Mouse (Mus musculus): Measurements from ENCODE around the gene Nup210. TPM values are rescaled to one million over a fixed set of nuclear protein-coding genes. Genes with fewer than 3 reads are reported as not detected.

The Nup210 gene
- polyA plus RNA-seq, 1 experiment from 2014 or later: 17.3 TPM

DNA sequence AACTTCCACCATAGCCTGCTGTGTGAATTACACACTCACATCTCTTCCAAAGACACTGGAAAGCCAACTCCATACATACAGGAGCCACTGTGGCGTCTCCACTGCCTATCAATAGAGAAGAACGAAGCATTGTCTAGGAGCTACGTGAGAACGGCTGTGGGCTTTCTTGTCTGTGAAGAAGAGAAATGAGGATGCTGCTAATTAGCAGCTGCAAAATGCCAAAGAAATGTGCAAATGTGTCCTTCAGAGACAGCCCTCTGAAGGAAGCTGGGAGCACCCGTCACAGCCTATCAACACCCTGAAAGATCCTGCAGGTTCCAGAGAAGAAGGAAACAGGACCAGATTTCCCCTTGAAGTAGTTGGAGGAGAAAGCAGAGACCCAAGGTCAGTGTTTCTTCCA lies 69.2 kb downstream of the Nup210 start:
- Histone ChIP-seq H3K4me2 (replicated peaks) (no peak overlapping the region), H3K4me3 (replicated peaks) (no peak overlapping the region), H3K4me1 (replicated peaks) (peaks cover 3% of the 10 kb centered on the region; the same call in 1 of the 2 replicates), H3K9me3 (no peaks in the 10 kb centered on the region), H3K27ac (no peak overlapping the region), H3K9ac (replicated peaks) (no peak overlapping the region), H3K36me3 (peaks cover 58% of the 10 kb centered on the region), H3K27me3 (no peaks in the 10 kb centered on the region)
- ATAC-seq: no peak
- WGBS: 70% methylated on average over 5 of the region's 5 CpGs

DNA sequence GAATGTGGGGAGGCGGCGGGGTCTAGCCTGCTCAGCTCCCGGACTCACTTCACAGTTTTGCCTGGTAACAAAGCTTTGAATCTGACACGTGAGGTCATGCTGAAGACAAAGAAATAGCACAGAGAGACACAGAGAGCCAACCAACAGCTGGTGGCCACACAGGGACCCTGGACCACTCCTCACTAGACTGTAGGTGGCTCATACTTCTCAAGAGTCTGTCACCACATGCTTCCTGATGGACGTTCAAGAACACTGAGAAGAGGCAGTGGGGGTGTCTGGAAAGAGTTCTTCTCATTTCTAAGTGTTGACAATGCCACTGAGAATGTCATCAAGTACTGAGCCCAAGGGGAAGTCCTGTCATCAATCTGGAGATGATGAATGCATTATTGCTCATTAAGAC lies 70.4 kb downstream of the Nup210 start:
- Histone ChIP-seq H3K27me3 (no peaks in the 10 kb centered on the region), H3K4me1 (replicated peaks) (peaks cover 3% of the 10 kb centered on the region; the same call in 1 of the 2 replicates), H3K4me3 (replicated peaks) (no peak overlapping the region), H3K36me3 (peaks cover 62% of the 10 kb centered on the region), H3K4me2 (replicated peaks) (no peak overlapping the region), H3K27ac (no peak overlapping the region), H3K9ac (replicated peaks) (no peak overlapping the region), H3K9me3 (no peaks in the 10 kb centered on the region)
- no peak for ATAC-seq
- 79% methylated on average over 5 of the region's 5 CpGs for WGBS

DNA sequence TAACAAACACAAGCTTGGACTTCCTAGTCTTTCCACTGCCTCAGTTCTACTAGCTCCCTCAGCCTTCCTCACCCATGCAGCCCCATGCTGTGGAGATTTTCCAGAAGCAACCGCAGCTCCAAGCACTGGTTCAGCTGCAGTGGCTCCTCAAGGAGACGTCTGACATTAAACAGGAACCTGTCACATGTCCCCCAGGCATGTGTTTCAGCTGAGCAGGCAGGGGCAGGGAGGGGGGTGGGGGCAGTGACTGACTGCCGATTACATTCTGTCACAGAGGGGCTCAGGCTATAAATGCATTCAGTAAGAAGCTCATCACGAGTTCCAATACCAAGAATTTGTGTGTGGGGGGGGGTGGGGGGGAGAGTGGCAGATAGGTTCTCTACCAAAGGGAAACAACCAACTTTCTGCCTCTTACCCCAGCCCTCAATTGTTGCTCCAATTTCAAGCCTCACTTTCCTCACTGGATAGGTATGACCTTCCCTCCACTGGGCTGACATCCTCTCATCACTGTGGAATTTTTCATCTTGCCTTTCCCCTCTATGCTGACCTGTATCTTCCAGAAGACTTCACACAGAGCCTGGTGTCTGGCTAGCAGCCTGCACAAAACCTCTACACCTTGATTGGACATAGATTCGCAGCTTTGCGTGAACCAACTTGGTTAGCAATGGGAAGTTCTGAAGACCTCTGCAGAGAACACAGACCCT lies 71.8 kb downstream of the Nup210 start:
- Histone ChIP-seq H3K9ac (replicated peaks) (no peak overlapping the region), H3K4me1 (replicated peaks) (peaks cover 3% of the 10 kb centered on the region; the same call in 1 of the 2 replicates), H3K4me3 (replicated peaks) (no peak overlapping the region), H3K36me3 (peaks cover 67% of the 10 kb centered on the region), H3K9me3 (no peaks in the 10 kb centered on the region), H3K27me3 (no peaks in the 10 kb centered on the region), H3K27ac (no peak overlapping the region), H3K4me2 (replicated peaks) (no peak overlapping the region)
- no peak for ATAC-seq
- WGBS: 67% methylated on average over 6 of the region's 6 CpGs

DNA sequence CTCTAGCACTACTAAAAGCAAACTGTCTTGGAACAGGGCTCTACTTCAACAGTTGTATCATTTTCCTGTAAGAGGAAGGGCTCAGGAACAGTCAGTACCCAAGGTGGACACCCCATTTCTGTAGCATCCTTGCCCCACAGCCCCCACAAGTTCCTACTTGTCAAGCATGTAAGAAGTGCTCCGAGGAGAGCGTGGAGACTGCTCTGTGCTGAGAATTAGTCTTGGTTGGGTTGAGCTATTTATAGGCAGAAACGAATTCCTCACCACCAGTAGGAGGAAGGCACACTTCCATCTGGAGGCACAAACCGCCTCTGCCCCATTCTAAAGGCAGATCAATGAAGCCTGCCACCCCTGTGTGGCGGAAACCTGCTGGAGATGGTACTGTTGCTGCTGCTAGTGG lies 75.3 kb downstream of the Nup210 start:
- Histone ChIP-seq H3K4me1 (replicated peaks) (0 out of 2 replicates have a peak, but pooled peaks cover 3% of the 10 kb centered on the region), H3K36me3 (peaks cover 78% of the 10 kb centered on the region), H3K27ac (no peak overlapping the region), H3K27me3 (no peaks in the 10 kb centered on the region), H3K9me3 (no peaks in the 10 kb centered on the region), H3K4me2 (replicated peaks) (no peak overlapping the region), H3K9ac (replicated peaks) (no peak overlapping the region), H3K4me3 (replicated peaks) (no peak overlapping the region)
- ATAC-seq: no peak
- WGBS: 46% methylated on average over 5 of the region's 5 CpGs

DNA sequence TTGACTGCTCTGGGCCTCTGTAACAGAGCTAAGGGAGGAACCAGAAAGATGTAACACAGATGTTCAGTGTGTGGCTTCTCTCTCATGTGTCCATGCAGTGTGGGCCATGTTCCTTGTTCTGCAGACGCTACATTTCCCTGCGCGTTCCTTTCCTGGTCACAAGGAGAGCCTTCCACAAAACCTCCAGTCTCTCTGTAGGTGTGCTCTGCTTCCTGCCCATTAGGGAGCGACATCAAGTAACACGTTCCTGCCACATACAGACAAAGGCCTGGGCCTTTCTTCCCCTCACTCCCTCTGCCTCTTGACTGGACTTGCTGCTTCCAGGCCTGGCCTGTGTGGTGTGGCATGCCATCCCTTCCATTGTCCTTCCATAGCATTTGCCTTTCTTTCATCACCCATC lies 88.4 kb downstream of the Nup210 start:
- 89% methylated on average over 5 of the region's 5 CpGs for WGBS
- no peak overlapping the region for H3K4me3 ChIP-seq (replicated peaks)
- no peak overlapping the region for H3K4me2 ChIP-seq (replicated peaks)
- no peaks in the 10 kb centered on the region for H3K4me1 ChIP-seq (replicated peaks)
- peaks cover 46% of the 10 kb centered on the region for H3K36me3 ChIP-seq
- H3K27ac ChIP-seq: no peak overlapping the region
- no peaks in the 10 kb centered on the region for H3K9me3 ChIP-seq
- no peak overlapping the region for H3K9ac ChIP-seq (replicated peaks)
- H3K27me3 ChIP-seq: no peaks in the 10 kb centered on the region
- ATAC-seq: no peak

DNA sequence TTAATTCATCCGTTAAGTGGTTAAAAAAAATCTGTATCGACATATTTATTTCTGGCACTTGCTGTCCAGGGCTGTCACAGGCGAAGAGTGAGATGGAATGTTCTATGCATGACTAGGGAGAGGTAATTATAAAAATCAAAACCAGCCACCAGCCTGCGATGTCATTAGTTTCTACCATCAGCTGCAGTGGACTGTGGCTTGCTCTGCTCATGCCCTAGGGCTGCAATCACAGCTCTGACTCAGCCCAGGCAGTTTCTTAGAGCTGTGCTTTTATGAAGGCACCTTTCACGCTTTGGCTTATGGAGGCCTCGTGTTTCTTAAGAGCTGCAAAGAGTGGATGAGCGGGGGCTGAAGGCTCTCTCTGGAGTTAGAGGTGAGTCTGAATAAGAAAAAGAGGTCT lies 95.8 kb downstream of the Nup210 start:
- peak overlapping the region; percentile 44; the same call in 1 of the 2 replicates for H3K27ac ChIP-seq
- no peak for ATAC-seq

DNA sequence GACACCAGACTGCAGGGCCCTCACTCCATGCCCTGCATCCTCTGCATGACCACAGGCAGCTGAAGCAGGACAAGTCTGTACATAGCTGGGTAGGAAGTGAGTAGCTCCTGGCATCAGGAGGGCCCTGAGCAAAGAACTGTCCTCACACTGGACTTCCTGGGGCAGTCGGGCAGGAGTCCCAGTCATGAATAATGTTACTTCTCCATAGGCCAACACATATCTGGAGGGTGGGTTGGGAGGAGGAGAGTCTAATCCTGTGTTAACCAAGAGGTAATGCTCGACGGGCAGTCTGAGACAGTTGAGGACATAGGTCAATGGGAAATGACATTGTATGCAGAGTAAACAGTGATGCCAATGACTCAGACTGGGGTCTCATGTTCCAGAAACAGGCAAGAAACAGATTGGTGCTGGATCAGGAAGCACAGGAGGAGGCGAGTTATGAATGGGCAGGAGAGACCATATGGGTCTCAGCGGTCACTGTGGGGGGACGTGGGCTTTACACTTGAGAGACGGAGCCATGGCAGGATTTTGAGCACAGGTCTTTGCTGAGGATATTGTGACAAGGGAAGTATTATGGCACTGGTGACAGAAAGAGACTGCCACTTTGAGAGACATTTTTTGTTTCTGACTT lies 99.9 kb downstream of the Nup210 start:
- Histone ChIP-seq H3K36me3 (peaks cover 36% of the 10 kb centered on the region), H3K27me3 (no peaks in the 10 kb centered on the region), H3K4me3 (replicated peaks) (no peak overlapping the region), H3K4me2 (replicated peaks) (no peak overlapping the region), H3K4me1 (replicated peaks) (peaks cover 13% of the 10 kb centered on the region), H3K9ac (replicated peaks) (no peak overlapping the region), H3K27ac (no peak overlapping the region), H3K9me3 (no peaks in the 10 kb centered on the region)
- ATAC-seq: no peak
- 88% methylated on average over 7 of the region's 7 CpGs for WGBS

More for the DNA sequence above, 95.8 kb downstream of the Nup210 start:
- no peak overlapping the region for H3K9ac ChIP-seq (replicated peaks)
- peaks cover 45% of the 10 kb centered on the region for H3K36me3 ChIP-seq
- H3K4me2 ChIP-seq (replicated peaks): no peak overlapping the region
- H3K4me3 ChIP-seq (replicated peaks): no peak overlapping the region
- H3K27me3 ChIP-seq: no peaks in the 10 kb centered on the region
- WGBS: 72% methylated on average over 7 of the region's 7 CpGs
- H3K9me3 ChIP-seq: no peaks in the 10 kb centered on the region
- 0 out of 2 replicates have a peak, but pooled peaks cover 3% of the 10 kb centered on the region for H3K4me1 ChIP-seq (replicated peaks)

DNA sequence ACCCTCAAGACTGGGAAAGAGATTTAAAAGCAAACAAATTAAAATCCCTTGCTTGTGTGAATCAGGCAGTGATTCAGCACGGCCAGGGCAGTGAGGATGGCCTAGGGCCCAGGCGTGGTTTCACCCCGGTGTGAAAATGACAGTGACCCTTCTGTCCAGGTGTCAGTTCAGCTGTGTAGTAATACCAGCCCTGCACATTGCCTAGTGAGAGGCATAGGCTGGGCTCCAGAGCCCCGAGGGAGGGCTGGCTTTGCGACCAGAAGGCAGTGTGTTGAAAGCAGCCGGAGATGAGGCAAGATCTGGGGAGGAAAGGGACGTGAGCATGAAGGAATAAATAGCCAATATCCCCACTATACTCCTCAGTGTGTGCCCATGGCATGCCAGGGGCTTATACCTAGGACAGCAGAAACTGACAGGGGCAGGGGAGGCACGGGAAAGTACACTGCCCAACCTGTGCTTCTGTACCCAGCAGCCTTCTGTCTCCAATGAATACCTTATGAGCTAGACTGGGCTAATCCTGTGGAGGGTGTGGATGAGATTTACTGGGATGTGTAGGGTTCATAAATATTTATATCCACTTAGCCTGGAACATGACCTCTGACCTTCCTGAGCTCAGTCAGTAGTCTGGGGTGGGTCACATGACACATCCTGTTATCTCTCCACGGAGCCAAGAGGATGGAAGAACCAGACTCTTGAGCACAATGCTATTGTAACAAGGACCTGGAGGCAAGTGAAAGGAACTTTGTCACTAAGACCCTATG lies 102.3 kb downstream of the Nup210 start:
- Histone ChIP-seq H3K9me3 (no peaks in the 10 kb centered on the region), H3K27me3 (no peaks in the 10 kb centered on the region), H3K4me1 (replicated peaks) (peaks cover 10% of the 10 kb centered on the region), H3K4me2 (replicated peaks) (no peak overlapping the region), H3K27ac (0 out of 2 replicates have a peak overlapping the region, but pooled peaks have one; percentile 6), H3K9ac (replicated peaks) (0 out of 2 replicates have a peak overlapping the region, but pooled peaks have one; percentile 19), H3K4me3 (replicated peaks) (no peak overlapping the region), H3K36me3 (peaks cover 26% of the 10 kb centered on the region)
- ATAC-seq: no peak
- WGBS: 47% methylated on average over 9 of the region's 9 CpGs

DNA sequence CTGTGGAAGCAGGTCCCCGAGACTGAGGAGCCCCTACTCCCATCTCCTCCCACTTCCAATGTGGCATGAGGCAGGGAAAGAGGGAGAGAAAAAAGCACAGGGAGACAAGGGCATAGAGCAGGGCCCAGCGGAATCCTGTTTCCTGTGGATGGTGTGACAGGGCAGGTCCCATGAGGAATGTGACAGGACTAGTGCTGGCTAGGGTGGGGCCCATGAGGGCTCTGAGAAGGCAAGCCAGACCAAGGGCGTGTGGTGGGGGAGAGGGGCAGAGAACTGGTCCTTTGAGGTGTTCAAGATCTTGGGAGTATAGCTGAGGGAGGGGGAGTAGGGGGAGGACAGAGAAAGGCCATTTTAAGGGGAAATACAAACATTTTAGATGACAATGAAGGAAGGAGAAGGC lies 104.2 kb downstream of the Nup210 start:
- no peak for ATAC-seq
- Histone ChIP-seq H3K4me3 (replicated peaks) (no peak overlapping the region), H3K27me3 (no peaks in the 10 kb centered on the region), H3K9ac (replicated peaks) (no peak overlapping the region), H3K4me2 (replicated peaks) (no peak overlapping the region), H3K4me1 (replicated peaks) (peaks cover 10% of the 10 kb centered on the region), H3K9me3 (no peaks in the 10 kb centered on the region), H3K27ac (no peak overlapping the region), H3K36me3 (peaks cover 13% of the 10 kb centered on the region)
- 89% methylated on average over 3 of the region's 3 CpGs for WGBS

DNA sequence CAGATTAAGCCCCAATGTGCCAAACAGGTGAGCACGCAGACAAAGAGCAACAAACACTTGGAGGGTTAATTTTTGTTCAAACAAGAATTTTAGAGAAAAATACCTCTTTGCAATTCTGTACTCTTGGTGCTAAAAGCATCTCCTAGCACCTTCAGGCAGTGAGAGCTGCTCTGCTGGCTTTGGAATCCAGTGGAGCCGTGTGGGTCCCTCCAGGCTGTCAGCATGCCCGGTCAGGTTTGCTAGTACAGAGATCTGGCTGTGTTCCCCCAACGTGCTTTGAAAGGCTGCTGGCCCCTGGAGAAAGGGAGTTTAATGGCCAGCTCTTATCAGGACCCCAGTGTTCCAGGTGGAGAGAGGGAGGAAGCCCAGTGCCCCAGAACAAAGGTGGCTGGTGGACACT lies 105.1 kb downstream of the Nup210 start:
- no peaks in the 10 kb centered on the region for H3K27me3 ChIP-seq
- no peak overlapping the region for H3K9ac ChIP-seq (replicated peaks)
- H3K27ac ChIP-seq: no peak overlapping the region
- 86% methylated on average over 4 of the region's 4 CpGs for WGBS
- peaks cover 10% of the 10 kb centered on the region for H3K4me1 ChIP-seq (replicated peaks)
- ATAC-seq: no peak
- H3K4me2 ChIP-seq (replicated peaks): no peak overlapping the region
- no peaks in the 10 kb centered on the region for H3K9me3 ChIP-seq
- H3K4me3 ChIP-seq (replicated peaks): no peak overlapping the region
- H3K36me3 ChIP-seq: peaks cover 10% of the 10 kb centered on the region; the same call in 1 of the 2 replicates

DNA sequence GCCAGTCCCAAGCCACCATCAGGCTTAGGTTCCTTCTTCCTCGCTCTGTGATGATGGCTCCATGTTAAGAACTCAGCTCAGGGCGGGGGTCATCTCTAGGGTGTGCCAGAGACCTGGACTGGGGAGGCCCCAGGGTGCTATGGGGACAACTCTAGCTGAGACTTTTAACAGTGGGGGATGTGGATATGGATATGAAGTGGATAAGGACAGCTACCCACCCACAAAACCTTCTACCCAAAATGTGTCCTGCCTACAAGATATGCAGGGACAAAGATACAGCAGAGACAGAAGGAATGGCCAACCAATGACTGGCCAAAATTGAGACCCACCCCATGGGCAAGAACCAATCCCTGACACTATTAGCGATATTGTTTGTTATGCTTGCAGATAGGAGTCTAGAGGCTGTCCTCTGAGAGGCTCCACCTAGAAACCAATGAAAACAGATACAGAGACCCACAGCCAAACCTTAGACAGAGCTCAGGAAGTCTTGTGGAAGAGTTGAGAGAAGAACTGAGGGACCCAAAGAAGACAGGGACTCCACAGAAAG lies 108.3 kb downstream of the Nup210 start:
- no peak overlapping the region for H3K4me3 ChIP-seq (replicated peaks)
- H3K36me3 ChIP-seq: no peaks in the 10 kb centered on the region
- 89% methylated on average over 3 of the region's 3 CpGs for WGBS
- no peak overlapping the region for H3K27ac ChIP-seq
- H3K9ac ChIP-seq (replicated peaks): no peak overlapping the region
- no peaks in the 10 kb centered on the region for H3K27me3 ChIP-seq
- no peaks in the 10 kb centered on the region for H3K9me3 ChIP-seq
- H3K4me2 ChIP-seq (replicated peaks): no peak overlapping the region
- no peak for ATAC-seq
- H3K4me1 ChIP-seq (replicated peaks): no peaks in the 10 kb centered on the region

DNA sequence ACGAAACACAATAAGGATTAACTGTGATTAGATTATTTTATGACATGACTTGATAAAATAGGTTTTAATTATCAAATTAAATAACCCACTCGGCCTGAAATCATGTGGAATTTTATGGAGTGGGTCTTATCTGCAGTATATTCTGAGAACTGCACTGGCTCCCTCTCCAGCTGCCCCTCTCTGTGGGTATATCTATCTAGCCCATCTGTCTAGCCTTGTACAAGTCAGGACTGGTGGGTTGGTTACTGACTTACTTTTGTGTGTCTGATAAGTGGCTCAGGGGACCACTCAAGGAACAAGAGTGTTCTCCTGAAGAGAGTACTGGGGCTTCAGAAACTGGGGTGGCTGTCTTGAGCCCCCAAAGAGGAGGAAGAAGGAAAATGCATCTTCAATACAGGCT lies 109.4 kb downstream of the Nup210 start:
- no peak overlapping the region for H3K4me3 ChIP-seq (replicated peaks)
- no peaks in the 10 kb centered on the region for H3K27me3 ChIP-seq
- no peaks in the 10 kb centered on the region for H3K9me3 ChIP-seq
- H3K9ac ChIP-seq (replicated peaks): no peak overlapping the region
- no peak overlapping the region for H3K27ac ChIP-seq
- no peaks in the 10 kb centered on the region for H3K36me3 ChIP-seq
- H3K4me1 ChIP-seq (replicated peaks): no peaks in the 10 kb centered on the region
- no peak overlapping the region for H3K4me2 ChIP-seq (replicated peaks)
- no peak for ATAC-seq
- 71% methylated on average over 2 of the region's 2 CpGs for WGBS
